Mouse (Mus musculus): ENCODE measurements around the gene Traf3.

DNA sequence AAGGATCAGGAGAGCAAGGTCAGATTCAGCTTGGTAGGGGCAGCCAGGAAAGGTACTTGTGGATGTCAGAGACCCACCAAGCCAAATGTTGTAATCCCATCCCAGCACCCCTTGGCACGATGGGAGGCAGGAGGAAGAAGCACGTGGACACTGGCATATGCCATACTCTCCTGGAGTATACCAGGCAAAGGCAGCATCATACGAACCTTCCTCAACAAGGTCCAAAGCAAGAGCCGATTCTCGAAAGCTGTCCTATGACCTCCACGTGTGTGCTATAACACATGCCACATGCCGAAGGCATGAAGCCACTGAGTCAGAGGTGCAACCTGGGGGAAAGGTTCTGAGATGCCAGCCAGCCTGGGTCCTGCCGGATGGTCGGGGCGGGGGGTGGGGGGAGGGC is 5.3 kb upstream of the Traf3 start:
- TF ChIP-seq CTCF (IDR thresholded peaks at IDR 0.05; ENCODE audit: insufficient read depth, low read length), result no peak
- TF ChIP-seq POLR2A (IDR thresholded peaks at IDR 0.05; ENCODE audit: borderline replicate concordance, extremely low read depth, low read depth, low read length), result no peak

All from lung, adult 2 months (tissue).